Mouse (Mus musculus) embryonic facial prominence, embryonic 13.5 days (tissue): Measurements from ENCODE around the gene Sord. TPM values are rescaled to one million over a fixed set of nuclear protein-coding genes. Genes with fewer than 3 reads are reported as not detected.

Experiments
- ATAC-seq: fragments of 200-750 bp; cut with Nextera tagmentation; 2 replicates; pipeline ENCODE4 v1.8.0; 2017; ENCODE audit warnings: low read depth; ENCODE audit not compliant: insufficient number of reproducible peaks, insufficient read depth, low FRiP score, low TSS enrichment
- H3K27ac ChIP-seq: fragments of 300-500 bp; sonication (generic); 2 replicates; pipeline ENCODE4 v1.5.1; 2015; ENCODE audit warnings: moderate library complexity, mild to moderate bottlenecking, inconsistent platforms
- H3K27me3 ChIP-seq: fragments of 300-500 bp; sonication (generic); 2 replicates; pipeline ENCODE4 v1.6.1; 2015; ENCODE audit warnings: mild to moderate bottlenecking, inconsistent platforms
- H3K36me3 ChIP-seq: fragments of 300-500 bp; sonication (generic); 2 replicates; pipeline ENCODE4 v1.6.1; 2015; ENCODE audit warnings: mild to moderate bottlenecking, inconsistent platforms
- H3K4me1 ChIP-seq: fragments of 300-500 bp; sonication (generic); 2 replicates; pipeline ENCODE4 v1.6.1; 2015; ENCODE audit warnings: inconsistent platforms
- H3K4me2 ChIP-seq: fragments of 300-500 bp; sonication (generic); 2 replicates; pipeline ENCODE4 v1.6.1; 2015; ENCODE audit warnings: moderate library complexity, mild to moderate bottlenecking, inconsistent platforms
- H3K4me3 ChIP-seq: fragments of 300-500 bp; sonication (generic); 2 replicates; pipeline ENCODE4 v1.5.1; 2015; ENCODE audit warnings: mild to moderate bottlenecking, inconsistent platforms
- H3K9ac ChIP-seq: fragments of 300-500 bp; sonication (generic); 2 replicates; pipeline ENCODE4 v1.6.1; 2015; ENCODE audit warnings: mild to moderate bottlenecking, inconsistent platforms
- H3K9me3 ChIP-seq: fragments of 300-500 bp; sonication (generic); 2 replicates; pipeline ENCODE4 v1.6.1; 2016; ENCODE audit warnings: inconsistent platforms
- WGBS: fragments of 180-500 bp; shearing (Covaris S2); methylation state at CpG from one replicate; pipeline ENCODE4 v1.1.7; 2015; ENCODE audit warnings: mixed read lengths; 5-methylcytosine and 5-hydroxymethylcytosine counted together
- polyA plus RNA-seq: library from polyadenylated mRNA; unstranded; fragments of >200 nt; fragmentation: Nextera tagmentation; extraction: Ambion mirVana; gene quantifications from 2 replicates; pipeline ENCODE4 v1.2.1, GENCODE M21; 2015

Sord gene
- polyA plus RNA-seq, 1 experiment from 2014 or later, result 23.0 TPM

GRCm38 (mm10) chr2:122298096-122298499, 63.5 kb downstream of the Sord start, which contains the start of gene Duox2:
Gene Duox2, minus strand, starts transcription at chr2:122298449.
- H3K27ac ChIP-seq, result no peak within 1 kb of the TSS
- no peak for ATAC-seq
- H3K36me3 ChIP-seq, result no peaks in the 10 kb centered on the region
- no peaks in the 10 kb centered on the region for H3K9me3 ChIP-seq
- H3K4me3 ChIP-seq, result peak within 1 kb of the TSS; percentile 33
- H3K9ac ChIP-seq, result no peak within 1 kb of the TSS
- H3K27me3 ChIP-seq, result peaks cover 100% of the 10 kb centered on the region
- H3K4me1 ChIP-seq, result peaks cover 44% of the 10 kb centered on the region
- WGBS, result 4% methylated on average over 13 of the region's 13 CpGs
- H3K4me2 ChIP-seq, result peak within 1 kb of the TSS; percentile 53

GRCm38 (mm10) chr2:122298596-122299490, 64.3 kb downstream of the Sord start, which contains the start of gene Duoxa2:
Gene Duoxa2, plus strand, starts transcription at chr2:122298900.
- 1% methylated on average over 43 of the region's 43 CpGs for WGBS
- Histone ChIP-seq H3K4me3 (peak within 1 kb of the TSS; percentile 33), H3K4me1 (peaks cover 44% of the 10 kb centered on the region), H3K27me3 (peaks cover 100% of the 10 kb centered on the region), H3K27ac (no peak within 1 kb of the TSS), H3K4me2 (peak within 1 kb of the TSS; percentile 53), H3K36me3 (no peaks in the 10 kb centered on the region), H3K9me3 (no peaks in the 10 kb centered on the region), H3K9ac (no peak within 1 kb of the TSS)
- ATAC-seq, result no peak

GRCm38 (mm10) chr2:122299911-122300655, 65.5 kb downstream of the Sord start:
- ATAC-seq, result no peak
- no peak overlapping the region for H3K27ac ChIP-seq
- H3K4me3 ChIP-seq, result no peak overlapping the region
- H3K9ac ChIP-seq, result no peak overlapping the region
- H3K36me3 ChIP-seq, result no peaks in the 10 kb centered on the region
- no peaks in the 10 kb centered on the region for H3K9me3 ChIP-seq
- H3K4me2 ChIP-seq, result no peak overlapping the region
- WGBS, result 7% methylated on average over 14 of the region's 14 CpGs
- peaks cover 44% of the 10 kb centered on the region for H3K4me1 ChIP-seq
- H3K27me3 ChIP-seq, result peaks cover 100% of the 10 kb centered on the region

GRCm38 (mm10) chr2:122300656-122301020, 66.1 kb downstream of the Sord start:
- WGBS, result 6% methylated on average over 14 of the region's 14 CpGs
- Histone ChIP-seq H3K9ac (no peak overlapping the region), H3K4me1 (peaks cover 44% of the 10 kb centered on the region), H3K27ac (no peak overlapping the region), H3K4me3 (no peak overlapping the region), H3K4me2 (peak overlapping the region; percentile 76), H3K27me3 (peaks cover 100% of the 10 kb centered on the region), H3K9me3 (no peaks in the 10 kb centered on the region), H3K36me3 (no peaks in the 10 kb centered on the region)
- ATAC-seq, result no peak

GRCm38 (mm10) chr2:122301081-122301920, 66.8 kb downstream of the Sord start:
- H3K4me2 ChIP-seq, result peak overlapping the region; percentile 76
- H3K36me3 ChIP-seq, result no peaks in the 10 kb centered on the region
- 0 out of 2 replicates have a peak, but pooled peaks have one; percentile 28 for ATAC-seq
- peak overlapping the region; percentile 44 for H3K9ac ChIP-seq
- H3K9me3 ChIP-seq, result no peaks in the 10 kb centered on the region
- no peak overlapping the region for H3K27ac ChIP-seq
- 1% methylated on average over 48 of the region's 48 CpGs for WGBS
- H3K4me1 ChIP-seq, result peaks cover 44% of the 10 kb centered on the region
- peaks cover 100% of the 10 kb centered on the region for H3K27me3 ChIP-seq
- H3K4me3 ChIP-seq, result peak overlapping the region; percentile 42

GRCm38 (mm10) chr2:122301921-122302573, 67.5 kb downstream of the Sord start:
- Histone ChIP-seq H3K27me3 (peaks cover 100% of the 10 kb centered on the region), H3K4me2 (peak overlapping the region; percentile 76), H3K9me3 (no peaks in the 10 kb centered on the region), H3K36me3 (no peaks in the 10 kb centered on the region), H3K27ac (no peak overlapping the region), H3K9ac (peak overlapping the region; percentile 44), H3K4me1 (peaks cover 46% of the 10 kb centered on the region), H3K4me3 (peak overlapping the region; percentile 42)
- ATAC-seq, result no peak
- 7% methylated on average over 23 of the region's 23 CpGs for WGBS

- Histone ChIP-seq H3K4me3 (no peak overlapping the region), H3K27ac (no peak overlapping the region), H3K4me2 (no peak overlapping the region; the same call in 1 of the 2 replicates), H3K9ac (no peak overlapping the region), H3K36me3 (no peaks in the 10 kb centered on the region), H3K27me3 (peaks cover 99% of the 10 kb centered on the region), H3K4me1 (peaks cover 40% of the 10 kb centered on the region), H3K9me3 (no peaks in the 10 kb centered on the region)
- no peak for ATAC-seq
- 10% methylated on average over 9 of the region's 9 CpGs for WGBS
These were observed 68.2 kb downstream of the Sord start for GRCm38 (mm10) chr2:122302574-122303241.

- H3K36me3 ChIP-seq, result no peaks in the 10 kb centered on the region
- peaks cover 24% of the 10 kb centered on the region for H3K4me1 ChIP-seq
- WGBS, result 92% methylated on average over 6 of the region's 6 CpGs
- peaks cover 98% of the 10 kb centered on the region for H3K27me3 ChIP-seq
- no peak overlapping the region for H3K27ac ChIP-seq
- no peak overlapping the region for H3K9ac ChIP-seq
- H3K4me3 ChIP-seq, result no peak overlapping the region
- no peak for ATAC-seq
- no peaks in the 10 kb centered on the region for H3K9me3 ChIP-seq
- H3K4me2 ChIP-seq, result no peak overlapping the region
These were observed 70.0 kb downstream of the Sord start for GRCm38 (mm10) chr2:122304544-122304943.

GRCm38 (mm10) chr2:122305097-122305892, 70.7 kb downstream of the Sord start:
- no peak overlapping the region for H3K27ac ChIP-seq
- H3K4me3 ChIP-seq, result no peak overlapping the region
- 76% methylated on average over 16 of the region's 16 CpGs for WGBS
- H3K9ac ChIP-seq, result no peak overlapping the region
- no peaks in the 10 kb centered on the region for H3K9me3 ChIP-seq
- H3K4me1 ChIP-seq, result peaks cover 24% of the 10 kb centered on the region
- H3K4me2 ChIP-seq, result no peak overlapping the region
- no peaks in the 10 kb centered on the region for H3K36me3 ChIP-seq
- ATAC-seq, result no peak
- H3K27me3 ChIP-seq, result peaks cover 90% of the 10 kb centered on the region

- no peak overlapping the region for H3K4me3 ChIP-seq
- H3K9ac ChIP-seq, result no peak overlapping the region
- no peaks in the 10 kb centered on the region for H3K9me3 ChIP-seq
- no peak overlapping the region for H3K4me2 ChIP-seq
- H3K27ac ChIP-seq, result no peak overlapping the region
- H3K36me3 ChIP-seq, result no peaks in the 10 kb centered on the region
- WGBS, result 57% methylated on average over 4 of the region's 4 CpGs
- ATAC-seq, result no peak
- peaks cover 17% of the 10 kb centered on the region for H3K4me1 ChIP-seq
- peaks cover 88% of the 10 kb centered on the region for H3K27me3 ChIP-seq
These were observed 71.6 kb downstream of the Sord start for GRCm38 (mm10) chr2:122306184-122306583.
